Mouse (Mus musculus) thymus, adult 2 months (tissue): ENCODE data around the gene Anpep.

ENCODE experiments used
- CTCF ChIP-seq: fragments of 200-500 bp; IDR thresholded peaks from 2 replicates; pipeline ENCODE4 v1.5.1; 2012; ENCODE audit warnings: mild to moderate bottlenecking, control low read depth, low read length, moderate library complexity, borderline replicate concordance; ENCODE audit not compliant: control insufficient read depth, poor library complexity, insufficient read depth; ENCODE audit errors: extremely low read depth
- POLR2A ChIP-seq: fragments of 200-500 bp; IDR thresholded peaks from 2 replicates; pipeline ENCODE4 v1.6.1; 2012; ENCODE audit warnings: mild to moderate bottlenecking, low read length, control low read depth, moderate library complexity; ENCODE audit not compliant: control insufficient read depth, poor library complexity, insufficient read depth; ENCODE audit errors: extremely low read depth

- TF ChIP-seq POLR2A (no peak), CTCF (no peak)
These were observed 27.7 kb upstream of the Anpep start for GRCm38 (mm10) chr7:79888603-79889002.
